Mouse (Mus musculus) adrenal gland, adult 18-20 months (tissue): ENCODE data around the gene Rrp15. TPM values are rescaled to one million over a fixed set of nuclear protein-coding genes. Genes with fewer than 3 reads are reported as not detected.

Experiments
- DNase-seq, 2 experiments: peaks; one replicate each; pipeline ENCODE4 v3.0.0; 2021 to 2022; ENCODE audit warnings: low spot score in 2 of 2
- total RNA-seq, 2 experiments: library from RNA; stranded (reverse); gene quantifications; 1 replicate in 1 of 2; 2 replicates in 1 of 2; pipeline ENCODE4 v1.2.3; 2021

Gene Rrp15
- total RNA-seq, 2 experiments from 2014 or later = 25.8 to 27.4 TPM

GRCm38 (mm10) chr1:186676199-186676598 is 73.0 kb downstream of the Rrp15 start:
- no peak for DNase-seq

DNA sequence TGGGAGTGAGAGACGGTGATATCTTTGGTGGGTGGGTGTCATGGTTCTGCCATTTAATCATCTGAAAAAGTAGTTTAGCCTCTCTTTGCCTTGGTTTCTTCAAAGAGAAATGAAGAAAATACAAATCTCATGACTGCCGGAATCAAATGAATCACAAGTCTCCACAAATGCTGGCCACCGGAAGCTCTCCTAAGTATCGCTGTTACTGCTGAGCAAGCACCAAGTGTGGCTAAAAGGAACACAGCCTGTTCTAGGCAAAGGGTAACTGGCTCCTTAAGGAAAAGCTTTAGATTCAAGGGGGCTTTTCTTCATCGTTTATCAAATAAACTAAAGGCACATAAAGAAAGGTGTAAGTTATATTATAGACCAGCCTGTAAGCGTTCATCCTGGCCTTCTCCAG is 73.9 kb downstream of the Rrp15 start:
- DNase-seq = no peak

DNA sequence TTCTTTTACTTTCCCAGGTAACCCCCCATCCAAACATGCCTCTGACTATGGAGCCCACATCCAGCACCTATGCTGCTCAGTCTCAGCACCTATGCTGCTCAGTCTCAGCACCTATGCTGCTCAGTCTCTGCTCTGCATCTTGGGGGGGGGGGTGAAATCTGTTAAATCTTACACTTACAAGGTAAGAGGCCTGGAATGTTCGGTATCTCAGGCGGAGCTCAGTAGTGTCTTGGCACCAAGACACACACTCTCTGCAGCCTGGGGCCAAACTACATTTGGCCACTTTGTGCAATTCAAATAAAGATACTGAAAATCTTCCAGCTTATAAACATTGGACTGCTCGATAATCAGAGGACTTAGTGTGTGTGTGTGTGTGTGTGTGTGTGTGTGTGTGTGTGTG is 74.5 kb downstream of the Rrp15 start:
- no peak for DNase-seq

- no peak for DNase-seq
These were observed 76.0 kb downstream of the Rrp15 start for GRCm38 (mm10) chr1:186673166-186673565.

Other genes starting within 250 kb of the Rrp15 start
- 1 to 10 TPM; 1.3 to 1.8 TPM for gene Tgfb2, start 43.4 kb downstream of the Rrp15 start, total RNA-seq
- gene D1Pas1, start 218.1 kb upstream of the Rrp15 start, total RNA-seq = not detected